Mouse (Mus musculus) testis, adult 2 months (tissue): Measurements from ENCODE around the gene Kansl3.

Experiments used
- CTCF ChIP-seq: fragments of 200-500 bp; IDR thresholded peaks from 2 replicates; pipeline ENCODE4 v1.5.1; 2012; ENCODE audit warnings: low read depth, mild to moderate bottlenecking, inconsistent platforms, low read length, moderate library complexity; ENCODE audit not compliant: control insufficient read depth, insufficient read depth, insufficient replicate concordance
- POLR2A ChIP-seq: fragments of 200-500 bp; IDR thresholded peaks from 2 replicates; pipeline ENCODE4 v1.6.1; 2012; ENCODE audit warnings: low read depth, mild to moderate bottlenecking, inconsistent platforms, low read length, moderate library complexity; ENCODE audit not compliant: control insufficient read depth

DNA sequence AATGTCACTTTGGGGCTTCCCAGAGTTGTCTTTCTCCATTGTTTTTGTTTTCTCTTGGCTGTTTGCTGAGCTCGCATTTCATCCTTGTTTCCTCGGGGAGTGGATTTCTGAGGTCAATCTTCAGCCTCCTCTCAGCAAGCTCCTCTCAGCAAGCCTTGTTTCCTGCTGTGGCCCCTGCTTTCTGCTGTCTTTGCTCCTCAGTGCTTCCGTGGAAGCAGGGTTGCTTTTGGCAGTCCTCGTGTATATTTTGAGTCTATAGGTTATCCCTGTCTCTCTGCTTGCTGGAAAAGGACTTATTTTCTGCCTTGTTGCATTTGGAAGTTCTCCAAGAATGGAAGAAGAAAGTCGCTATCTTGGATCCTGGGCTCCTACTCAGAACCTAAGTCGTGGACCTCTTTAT lies 28.1 kb upstream of the Kansl3 start:
- TF ChIP-seq POLR2A, result no peak
- TF ChIP-seq CTCF, result no peak
